Mouse (Mus musculus) hindbrain, postnatal 0 days (tissue): ENCODE measurements around the gene Ranbp10. TPM values are rescaled to one million over a fixed set of nuclear protein-coding genes. Genes with fewer than 3 reads are reported as not detected.
A peak's percentile ranks its signal among the peaks of the same experiment; 100 is the strongest.

Experiments
- ATAC-seq: fragments of 200-750 bp; cut with Nextera tagmentation; 2 replicates; pipeline ENCODE4 v1.8.0; 2017; ENCODE audit warnings: mild to moderate bottlenecking, moderate TSS enrichment, moderate library complexity
- DNase-seq: peaks from one replicate; pipeline ENCODE4 v3.0.0-alpha.2; 2015; ENCODE audit warnings: low spot score
- H3K27ac ChIP-seq: fragments of 300-500 bp; sonication (generic); 2 replicates; pipeline ENCODE4 v1.5.1; 2014; ENCODE audit warnings: mild to moderate bottlenecking
- H3K27me3 ChIP-seq: fragments of 300-500 bp; sonication (generic); 2 replicates; pipeline ENCODE4 v1.6.1; 2014; ENCODE audit warnings: low read length, mixed read lengths; ENCODE audit not compliant: insufficient read depth
- H3K36me3 ChIP-seq: fragments of 300-500 bp; sonication (generic); 2 replicates; pipeline ENCODE4 v1.6.1; 2014; ENCODE audit warnings: low read length, mixed read lengths; ENCODE audit not compliant: insufficient read depth
- H3K4me1 ChIP-seq: fragments of 300-500 bp; sonication (generic); 2 replicates; pipeline ENCODE4 v1.6.1; 2014; ENCODE audit warnings: antibody characterized with exemption, low read length, mixed read lengths; ENCODE audit not compliant: insufficient read depth
- H3K4me2 ChIP-seq: fragments of 300-500 bp; sonication (generic); 2 replicates; pipeline ENCODE4 v1.6.1; 2014; ENCODE audit warnings: low read depth, mild to moderate bottlenecking, low read length, moderate library complexity, mixed read lengths
- H3K4me3 ChIP-seq: fragments of 300-500 bp; sonication (generic); 2 replicates; pipeline ENCODE4 v1.5.1; 2014; ENCODE audit warnings: low read length
- H3K9ac ChIP-seq: fragments of 300-500 bp; sonication (generic); replicated peaks from 2 replicates; pipeline ENCODE4 v1.6.1; 2014; ENCODE audit warnings: mild to moderate bottlenecking, low read length, moderate library complexity, mixed read lengths
- H3K9me3 ChIP-seq: fragments of 300-500 bp; sonication (generic); 2 replicates; pipeline ENCODE4 v1.6.1; 2016; ENCODE audit warnings: low read length, mixed read lengths
- CTCF ChIP-seq: IDR thresholded peaks from 2 replicates; pipeline ENCODE4 v1.5.1; 2016; ENCODE audit warnings: antibody characterized with exemption, control low read depth, low read depth
- WGBS: fragments of 180-500 bp; shearing (Covaris S2); extraction: QIAGEN DNeasy Blood & Tissue Kit; methylation state at CpG from one replicate; pipeline ENCODE4 v1.1.7; 2014; 5-methylcytosine and 5-hydroxymethylcytosine counted together
- polyA plus RNA-seq: library from polyadenylated mRNA; unstranded; fragments of >200 nt; fragmentation: Nextera tagmentation; extraction: Ambion mirVana; gene quantifications from 2 replicates; pipeline ENCODE4 v1.2.1, GENCODE M21; 2015
- total RNA-seq: library from RNA; depleted of rRNA; stranded (reverse); fragments of >200 nt; gene quantifications from 2 replicates; pipeline ENCODE4 v1.2.3, GENCODE M21; 2014

Ranbp10 gene
- total and polyA plus RNA-seq, 2 experiments from 2014 or later = 7.2 to 15.7 TPM

DNA sequence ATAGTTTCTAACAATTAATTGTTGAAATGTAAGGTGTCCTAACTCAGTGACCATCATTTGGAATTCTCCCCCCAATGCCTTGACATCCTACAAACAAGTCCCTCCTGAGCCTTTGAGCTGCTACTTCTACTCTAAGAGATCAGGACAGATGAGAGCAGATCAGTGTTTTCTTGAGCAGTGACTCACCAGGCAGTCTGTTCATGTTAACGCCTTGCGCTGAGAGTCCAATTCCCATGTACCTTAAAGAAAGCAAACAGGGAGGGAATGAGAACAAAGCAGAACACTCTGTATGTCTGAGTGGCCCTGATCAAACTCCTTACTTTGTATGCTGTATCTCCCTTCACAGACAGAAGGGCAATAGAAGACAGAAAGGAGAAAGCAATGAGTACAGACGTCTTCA is 21.8 kb downstream of the Ranbp10 start:
- WGBS = 77% methylated on average over 3 of the region's 3 CpGs
- TF ChIP-seq CTCF = no peak

GRCm38 (mm10) chr8:105804797-105805196 is 22.4 kb downstream of the Ranbp10 start:
- H3K9ac ChIP-seq = no peak overlapping the region
- WGBS = 89% methylated on average over 7 of the region's 7 CpGs
- no peaks in the 10 kb centered on the region for H3K4me1 ChIP-seq
- H3K9me3 ChIP-seq = no peaks in the 10 kb centered on the region
- H3K36me3 ChIP-seq = peaks cover 6% of the 10 kb centered on the region; the same call in 1 of the 2 replicates
- TF ChIP-seq CTCF = no peak
- H3K4me3 ChIP-seq = no peak overlapping the region
- DNase-seq (no peak), ATAC-seq (no peak)
- no peak overlapping the region for H3K4me2 ChIP-seq
- H3K27me3 ChIP-seq = no peaks in the 10 kb centered on the region
- H3K27ac ChIP-seq = no peak overlapping the region

More for the DNA sequence above, 21.8 kb downstream of the Ranbp10 start:
- H3K4me3 ChIP-seq = no peak overlapping the region
- no peaks in the 10 kb centered on the region for H3K4me1 ChIP-seq
- no peaks in the 10 kb centered on the region for H3K27me3 ChIP-seq
- H3K4me2 ChIP-seq = no peak overlapping the region
- H3K36me3 ChIP-seq = peaks cover 6% of the 10 kb centered on the region; the same call in 1 of the 2 replicates
- no peak overlapping the region for H3K27ac ChIP-seq
- ATAC-seq (no peak), DNase-seq (no peak)
- H3K9ac ChIP-seq = no peak overlapping the region
- H3K9me3 ChIP-seq = no peaks in the 10 kb centered on the region

- Histone ChIP-seq H3K27ac (no peak overlapping the region), H3K9ac (no peak overlapping the region), H3K4me1 (no peaks in the 10 kb centered on the region), H3K4me3 (no peak overlapping the region), H3K9me3 (no peaks in the 10 kb centered on the region), H3K27me3 (no peaks in the 10 kb centered on the region), H3K36me3 (peaks cover 6% of the 10 kb centered on the region; the same call in 1 of the 2 replicates), H3K4me2 (no peak overlapping the region)
- DNase-seq (no peak), ATAC-seq (no peak)
- 87% methylated on average over 6 of the region's 6 CpGs for WGBS
- TF ChIP-seq CTCF = no peak
Observed at GRCm38 (mm10) chr8:105801153-105801904, 25.8 kb downstream of the Ranbp10 start.

DNA sequence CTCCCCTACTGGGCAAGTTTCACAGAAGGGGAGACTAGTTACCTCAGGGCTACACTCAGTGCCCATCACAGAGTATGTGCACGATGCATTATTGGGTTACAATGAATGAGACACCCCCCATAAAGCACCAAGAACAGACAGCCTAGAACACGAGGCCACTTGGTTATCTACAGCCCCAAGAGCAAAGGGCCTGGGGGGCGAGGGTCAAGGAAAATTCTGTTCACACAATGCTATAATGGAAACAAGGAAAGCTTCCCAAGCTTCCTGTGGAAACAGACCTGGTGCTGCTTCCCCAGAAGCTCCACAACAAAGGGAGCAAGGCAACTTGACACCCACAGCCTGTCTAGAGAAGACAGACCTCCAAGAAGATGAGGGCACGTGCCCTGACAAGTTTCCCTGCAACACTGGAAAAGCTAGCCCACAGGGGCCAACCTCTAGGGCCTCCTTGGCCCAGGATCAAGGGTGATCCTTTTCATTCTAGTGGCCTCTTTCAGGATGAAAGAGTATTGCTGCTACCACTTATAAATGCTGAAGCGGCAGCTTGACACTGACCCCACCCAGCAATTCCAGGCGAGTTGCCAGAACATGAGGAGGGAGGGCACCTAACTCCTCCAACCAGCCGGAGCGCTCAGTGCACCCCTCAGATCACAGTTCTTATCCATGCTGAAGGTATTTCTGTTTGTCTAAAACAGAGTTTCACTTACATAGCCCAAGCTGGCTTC is 27.9 kb downstream of the Ranbp10 start:
- Histone ChIP-seq H3K36me3 (no peaks in the 10 kb centered on the region), H3K9ac (0 out of 2 replicates have a peak overlapping the region, but pooled peaks have one; percentile 9), H3K4me2 (no peak overlapping the region), H3K4me3 (no peak overlapping the region), H3K27me3 (no peaks in the 10 kb centered on the region), H3K27ac (no peak overlapping the region; the same call in 1 of the 2 replicates), H3K9me3 (no peaks in the 10 kb centered on the region), H3K4me1 (no peaks in the 10 kb centered on the region)
- DNase-seq = peak; percentile 77
- WGBS = 41% methylated on average over 8 of the region's 8 CpGs
- peak; percentile 59; the same call in 1 of the 2 replicates for ATAC-seq
- no peak for TF ChIP-seq CTCF

DNA sequence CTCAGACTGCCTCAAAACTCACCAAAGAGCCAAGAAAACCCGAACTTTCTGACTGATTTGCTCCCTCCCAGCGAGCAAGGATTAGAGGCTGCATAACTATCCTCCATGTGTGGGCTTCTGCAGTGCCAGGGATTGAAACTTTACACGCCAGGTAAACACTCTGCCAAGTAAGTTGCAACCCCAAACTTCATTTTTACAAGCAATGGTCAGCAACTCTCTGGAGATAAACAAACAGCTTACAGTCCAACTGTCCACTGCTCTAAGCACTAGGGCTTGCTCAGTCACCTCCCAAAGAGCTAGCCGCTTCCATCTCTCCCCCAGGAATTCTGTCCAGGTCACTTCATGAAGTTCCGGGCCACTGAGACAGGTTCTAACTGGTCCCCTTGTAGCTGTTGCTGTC is 28.7 kb downstream of the Ranbp10 start:
- 86% methylated on average over 5 of the region's 5 CpGs for WGBS
- no peak for TF ChIP-seq CTCF

DNA sequence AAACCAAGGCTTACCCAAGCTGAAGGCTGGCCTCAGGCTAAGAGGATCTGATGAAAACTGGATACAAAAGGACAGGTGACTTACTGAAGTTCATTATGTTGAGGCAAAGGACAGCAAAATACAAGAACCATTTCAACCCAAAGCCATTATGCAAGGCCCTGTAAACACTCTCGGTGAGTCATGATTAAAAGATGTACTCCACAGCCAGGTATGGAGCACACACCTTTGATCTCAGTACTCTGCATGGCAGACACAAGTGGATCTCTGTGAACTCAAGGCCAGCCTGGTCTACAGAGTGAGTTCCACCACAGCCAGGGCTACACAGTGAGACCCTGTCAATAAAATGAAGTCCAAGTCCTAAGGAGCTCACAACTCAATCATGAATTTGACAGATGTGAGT is 31.4 kb downstream of the Ranbp10 start:
- no peak for TF ChIP-seq CTCF
- Histone ChIP-seq H3K27me3 (no peaks in the 10 kb centered on the region), H3K36me3 (no peaks in the 10 kb centered on the region), H3K4me2 (no peak overlapping the region), H3K9ac (no peak overlapping the region), H3K4me1 (no peaks in the 10 kb centered on the region), H3K4me3 (no peak overlapping the region), H3K27ac (no peak overlapping the region), H3K9me3 (no peaks in the 10 kb centered on the region)
- ATAC-seq (no peak), DNase-seq (no peak)
- WGBS = 91% methylated on average over 1 of the region's 1 CpGs

More for the DNA sequence above, 28.7 kb downstream of the Ranbp10 start:
- H3K27ac ChIP-seq = no peak overlapping the region
- no peaks in the 10 kb centered on the region for H3K36me3 ChIP-seq
- H3K4me1 ChIP-seq = no peaks in the 10 kb centered on the region
- H3K27me3 ChIP-seq = no peaks in the 10 kb centered on the region
- H3K4me3 ChIP-seq = no peak overlapping the region
- H3K9me3 ChIP-seq = no peaks in the 10 kb centered on the region
- H3K9ac ChIP-seq = no peak overlapping the region
- no peak overlapping the region for H3K4me2 ChIP-seq
- DNase-seq (no peak), ATAC-seq (no peak)
